Mouse (Mus musculus) liver, embryonic 15.5 days (tissue): ENCODE data around the gene Nol4l. TPM values are rescaled to one million over a fixed set of nuclear protein-coding genes. Genes with fewer than 3 reads are reported as not detected.

Experiments
- ATAC-seq: fragments of 200-750 bp; cut with Nextera tagmentation; 2 replicates; pipeline ENCODE4 v1.8.0; 2017; ENCODE audit warnings: moderate number of reproducible peaks, mild to moderate bottlenecking, moderate library complexity; ENCODE audit not compliant: insufficient read depth
- H3K27ac ChIP-seq: fragments of 300-500 bp; sonication (generic); replicated peaks from 2 replicates; pipeline ENCODE4 v1.5.1; 2015; ENCODE audit warnings: mild to moderate bottlenecking, inconsistent platforms
- H3K27me3 ChIP-seq: fragments of 300-500 bp; sonication (generic); 2 replicates; pipeline ENCODE4 v1.6.1; 2015; ENCODE audit warnings: mild to moderate bottlenecking, inconsistent platforms
- H3K36me3 ChIP-seq: fragments of 300-500 bp; sonication (generic); replicated peaks from 2 replicates; pipeline ENCODE4 v1.6.1; 2015; ENCODE audit warnings: moderate library complexity, mild to moderate bottlenecking, inconsistent platforms
- H3K4me1 ChIP-seq: fragments of 300-500 bp; sonication (generic); replicated peaks from 2 replicates; pipeline ENCODE4 v1.6.1; 2015; ENCODE audit warnings: inconsistent platforms
- H3K4me2 ChIP-seq: fragments of 300-500 bp; sonication (generic); 2 replicates; pipeline ENCODE4 v1.6.1; 2015; ENCODE audit warnings: moderate library complexity, mild to moderate bottlenecking, inconsistent platforms
- H3K4me3 ChIP-seq: fragments of 300-500 bp; sonication (generic); replicated peaks from 2 replicates; pipeline ENCODE4 v1.5.1; 2015; ENCODE audit warnings: mild to moderate bottlenecking, inconsistent platforms
- H3K9ac ChIP-seq: fragments of 300-500 bp; sonication (generic); 2 replicates; pipeline ENCODE4 v1.6.1; 2015; ENCODE audit warnings: moderate library complexity, mild to moderate bottlenecking, inconsistent platforms
- H3K9me3 ChIP-seq: fragments of 300-500 bp; sonication (generic); replicated peaks from 2 replicates; pipeline ENCODE4 v1.6.1; 2016; ENCODE audit warnings: inconsistent platforms
- WGBS: fragments of 180-500 bp; shearing (Covaris S2); methylation state at CpG from one replicate; pipeline ENCODE4 v1.1.7; 2015; ENCODE audit warnings: mixed read lengths; ENCODE audit not compliant: insufficient replicate concordance; 5-methylcytosine and 5-hydroxymethylcytosine counted together
- polyA plus RNA-seq: library from polyadenylated mRNA; unstranded; fragments of >200 nt; fragmentation: Nextera tagmentation; extraction: Ambion mirVana; gene quantifications from 2 replicates; pipeline ENCODE4 v1.2.1, GENCODE M21; 2015

Nol4l gene
- polyA plus RNA-seq: 4.7 and 4.9 TPM in 2 replicates

GRCm38 (mm10) chr2:153529931-153530766 lies at the start of gene Nol4l:
Gene Nol4l (minus strand): TSS chr2:153529971.
- H3K27me3 ChIP-seq: peaks cover 37% of the 10 kb centered on the region
- H3K27ac ChIP-seq: peak within 1 kb of the TSS; percentile 90
- H3K36me3 ChIP-seq: no peaks in the 10 kb centered on the region
- WGBS: 1% methylated on average over 54 of the region's 86 CpGs
- peaks cover 71% of the 10 kb centered on the region for H3K4me1 ChIP-seq
- peak; percentile 2; the same call in 1 of the 2 replicates for ATAC-seq
- H3K9me3 ChIP-seq: no peaks in the 10 kb centered on the region
- H3K9ac ChIP-seq: peak within 1 kb of the TSS; percentile 85
- peak within 1 kb of the TSS; percentile 81 for H3K4me3 ChIP-seq
- H3K4me2 ChIP-seq: peak within 1 kb of the TSS; percentile 98

- Histone ChIP-seq H3K4me2 (no peak overlapping the region), H3K4me1 (peaks cover 86% of the 10 kb centered on the region)
- ATAC-seq: peak; percentile 71
Observed at GRCm38 (mm10) chr2:153577122-153577521, 47.4 kb upstream of the Nol4l start.

GRCm38 (mm10) chr2:153576150-153576549 lies 46.4 kb upstream of the Nol4l start:
- Histone ChIP-seq H3K27me3 (no peaks in the 10 kb centered on the region), H3K4me1 (peaks cover 76% of the 10 kb centered on the region), H3K4me3 (no peak overlapping the region), H3K27ac (peak overlapping the region; percentile 61), H3K9me3 (no peaks in the 10 kb centered on the region), H3K9ac (no peak overlapping the region), H3K4me2 (no peak overlapping the region), H3K36me3 (no peaks in the 10 kb centered on the region)
- peak; percentile 50 for ATAC-seq
- 14% methylated on average over 3 of the region's 3 CpGs for WGBS

More at GRCm38 (mm10) chr2:153577122-153577521, 47.4 kb upstream of the Nol4l start:
- H3K9me3 ChIP-seq: no peaks in the 10 kb centered on the region
- H3K27ac ChIP-seq: peak overlapping the region; percentile 45
- H3K9ac ChIP-seq: no peak overlapping the region
- H3K27me3 ChIP-seq: no peaks in the 10 kb centered on the region
- no peak overlapping the region for H3K4me3 ChIP-seq
- WGBS: 15% methylated on average over 4 of the region's 4 CpGs
- no peaks in the 10 kb centered on the region for H3K36me3 ChIP-seq

GRCm38 (mm10) chr2:153575554-153575953 lies 45.8 kb upstream of the Nol4l start:
- Histone ChIP-seq H3K9ac (no peak overlapping the region), H3K9me3 (no peaks in the 10 kb centered on the region), H3K4me3 (no peak overlapping the region), H3K36me3 (no peaks in the 10 kb centered on the region), H3K4me2 (no peak overlapping the region), H3K27me3 (no peaks in the 10 kb centered on the region), H3K4me1 (peaks cover 70% of the 10 kb centered on the region), H3K27ac (peak overlapping the region; percentile 61)
- WGBS: 51% methylated on average over 6 of the region's 6 CpGs
- no peak for ATAC-seq

GRCm38 (mm10) chr2:153573101-153573500 lies 43.3 kb upstream of the Nol4l start:
- H3K9ac ChIP-seq: no peak overlapping the region
- no peaks in the 10 kb centered on the region for H3K27me3 ChIP-seq
- ATAC-seq: no peak
- no peak overlapping the region for H3K4me2 ChIP-seq
- no peak overlapping the region for H3K27ac ChIP-seq
- H3K4me3 ChIP-seq: no peak overlapping the region
- peaks cover 77% of the 10 kb centered on the region for H3K4me1 ChIP-seq
- WGBS: 42% methylated on average over 9 of the region's 9 CpGs
- H3K9me3 ChIP-seq: no peaks in the 10 kb centered on the region
- no peaks in the 10 kb centered on the region for H3K36me3 ChIP-seq

GRCm38 (mm10) chr2:153568541-153568940 lies 38.8 kb upstream of the Nol4l start:
- Histone ChIP-seq H3K9me3 (no peaks in the 10 kb centered on the region), H3K27me3 (no peaks in the 10 kb centered on the region), H3K4me3 (no peak overlapping the region), H3K36me3 (no peaks in the 10 kb centered on the region), H3K4me2 (peak overlapping the region; percentile 54), H3K4me1 (peaks cover 53% of the 10 kb centered on the region), H3K27ac (peak overlapping the region; percentile 80), H3K9ac (peak overlapping the region; percentile 42)
- 24% methylated on average over 6 of the region's 6 CpGs for WGBS
- ATAC-seq: peak; percentile 91

- H3K4me2 ChIP-seq: peak overlapping the region; percentile 54
- 21% methylated on average over 4 of the region's 4 CpGs for WGBS
- no peaks in the 10 kb centered on the region for H3K36me3 ChIP-seq
- peak overlapping the region; percentile 42; the same call in 1 of the 2 replicates for H3K9ac ChIP-seq
- H3K4me1 ChIP-seq: peaks cover 53% of the 10 kb centered on the region
- no peaks in the 10 kb centered on the region for H3K27me3 ChIP-seq
- ATAC-seq: peak; percentile 42
- H3K4me3 ChIP-seq: no peak overlapping the region
- peak overlapping the region; percentile 80 for H3K27ac ChIP-seq
- H3K9me3 ChIP-seq: no peaks in the 10 kb centered on the region
Observed at GRCm38 (mm10) chr2:153568013-153568412, 38.2 kb upstream of the Nol4l start.

GRCm38 (mm10) chr2:153564343-153564742 lies 34.6 kb upstream of the Nol4l start:
- 82% methylated on average over 3 of the region's 3 CpGs for WGBS
- Histone ChIP-seq H3K27me3 (no peaks in the 10 kb centered on the region), H3K4me3 (no peak overlapping the region), H3K4me2 (no peak overlapping the region), H3K36me3 (no peaks in the 10 kb centered on the region), H3K9ac (no peak overlapping the region), H3K9me3 (no peaks in the 10 kb centered on the region), H3K4me1 (peaks cover 66% of the 10 kb centered on the region), H3K27ac (no peak overlapping the region)
- no peak for ATAC-seq

- Histone ChIP-seq H3K4me1 (peaks cover 70% of the 10 kb centered on the region), H3K27ac (peak overlapping the region; percentile 71), H3K9ac (peak overlapping the region; percentile 48), H3K36me3 (no peaks in the 10 kb centered on the region), H3K4me2 (peak overlapping the region; percentile 71), H3K27me3 (no peaks in the 10 kb centered on the region; the same call in 1 of the 2 replicates), H3K4me3 (peak overlapping the region; percentile 30; the same call in 1 of the 2 replicates), H3K9me3 (no peaks in the 10 kb centered on the region)
- peak; percentile 48; the same call in 1 of the 2 replicates for ATAC-seq
- 13% methylated on average over 5 of the region's 5 CpGs for WGBS
Observed at GRCm38 (mm10) chr2:153561564-153561963, 31.8 kb upstream of the Nol4l start.

GRCm38 (mm10) chr2:153560664-153561541 lies 31.1 kb upstream of the Nol4l start:
- peak; percentile 78 for ATAC-seq
- peak overlapping the region; percentile 30 for H3K4me3 ChIP-seq
- H3K9ac ChIP-seq: peak overlapping the region; percentile 48
- H3K27ac ChIP-seq: peak overlapping the region; percentile 71
- H3K27me3 ChIP-seq: no peaks in the 10 kb centered on the region; the same call in 1 of the 2 replicates
- no peaks in the 10 kb centered on the region for H3K36me3 ChIP-seq
- WGBS: 7% methylated on average over 21 of the region's 21 CpGs
- H3K4me1 ChIP-seq: peaks cover 70% of the 10 kb centered on the region
- no peaks in the 10 kb centered on the region for H3K9me3 ChIP-seq
- H3K4me2 ChIP-seq: peak overlapping the region; percentile 71
